In the genomic region with DNA sequence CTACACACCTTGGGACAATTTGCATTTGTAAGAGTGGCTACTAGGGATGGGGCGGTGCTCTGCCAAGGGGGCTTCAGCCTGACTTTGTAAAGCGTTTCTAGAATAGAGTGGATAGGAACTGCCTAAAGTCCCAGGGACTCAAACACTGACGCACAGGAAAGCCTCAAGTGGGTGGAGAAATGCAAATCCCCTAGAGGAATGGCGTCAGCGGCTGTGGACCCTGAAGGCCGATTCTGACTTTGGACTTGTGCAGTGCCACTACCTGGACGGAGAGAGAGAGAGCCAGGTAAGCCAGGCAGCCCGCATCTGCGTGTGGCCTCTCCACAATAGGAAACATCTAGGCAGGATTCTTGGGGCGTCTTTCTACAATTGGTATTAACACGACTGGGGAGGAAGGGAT, we compare ENCODE assay signal across 8 mouse cellular contexts. TPM values are rescaled to one million over a fixed set of nuclear protein-coding genes. Genes with fewer than 3 reads are reported as not detected.
A peak's percentile ranks its signal among the peaks of the same experiment; 100 is the strongest.
DNase-seq lines count a peak whose midpoint lies in the region; ATAC-seq and TF ChIP-seq lines count a peak whose summit lies in the region.

No protein-coding gene starts in this region.

- TF ChIP-seq CTCF in gastrocnemius, adult 2 months (IDR thresholded peaks at IDR 0.05): no peak
- no peak for TF ChIP-seq CTCF in lung, adult 2 months (IDR thresholded peaks at IDR 0.05; ENCODE audit: insufficient read depth, low read length)

- peak overlapping the region; percentile 46 for H3K4me2 ChIP-seq in embryonic facial prominence, embryonic 12.5 days (replicated peaks)
- H3K4me2 ChIP-seq in hindbrain, embryonic 16.5 days (ENCODE audit: low read length): peak overlapping the region; percentile 56
- H3K4me2 ChIP-seq in neural tube, embryonic 14.5 days (ENCODE audit: low read depth, low read length): peak overlapping the region; percentile 38

- no peak overlapping the region for H3K9ac ChIP-seq in embryonic facial prominence, embryonic 12.5 days
- peak overlapping the region; percentile 51 for H3K9ac ChIP-seq in hindbrain, embryonic 16.5 days (ENCODE audit: low read depth, low read length)
- H3K9ac ChIP-seq in neural tube, embryonic 14.5 days (replicated peaks; ENCODE audit: low read depth, low read length): no peak overlapping the region; the same call in 1 of the 2 replicates

- no peaks in the 10 kb centered on the region for H3K36me3 ChIP-seq in embryonic facial prominence, embryonic 12.5 days
- H3K36me3 ChIP-seq in hindbrain, embryonic 16.5 days (ENCODE audit: control insufficient read depth, insufficient read depth, low read length): no peaks in the 10 kb centered on the region
- H3K36me3 ChIP-seq in neural tube, embryonic 14.5 days (ENCODE audit: control insufficient read depth, insufficient read depth, low read length): no peaks in the 10 kb centered on the region

- intact Hi-C loops in gastrocnemius, adult 2 months (cut with DNase I): no loop called here

- H3K4me1 ChIP-seq in embryonic facial prominence, embryonic 12.5 days: 0 out of 2 replicates have a peak, but pooled peaks cover 6% of the 10 kb centered on the region
- H3K4me1 ChIP-seq in hindbrain, embryonic 16.5 days (ENCODE audit: control insufficient read depth, insufficient read depth, low read depth, low read length): peaks cover 2% of the 10 kb centered on the region; the same call in 1 of the 2 replicates
- no peaks in the 10 kb centered on the region for H3K4me1 ChIP-seq in lung, adult 2 months (ENCODE audit: control insufficient read depth, insufficient read depth, low read length)
- H3K4me1 ChIP-seq in neural tube, embryonic 14.5 days (ENCODE audit: control insufficient read depth, insufficient read depth, low read length): no peaks in the 10 kb centered on the region

- H3K9me3 ChIP-seq in embryonic facial prominence, embryonic 12.5 days: no peaks in the 10 kb centered on the region
- H3K9me3 ChIP-seq in hindbrain, embryonic 16.5 days (ENCODE audit: control insufficient read depth, low read length): no peaks in the 10 kb centered on the region
- H3K9me3 ChIP-seq in neural tube, embryonic 14.5 days (ENCODE audit: control insufficient read depth, low read length): no peaks in the 10 kb centered on the region

- TF ChIP-seq POLR2A in lung, adult 2 months (IDR thresholded peaks at IDR 0.05; ENCODE audit: borderline replicate concordance, extremely low read depth, low read depth, low read length): no peak

- DNase-seq in gastrocnemius, adult 2 months: no peak
- no peak for DNase-seq in gastrocnemius, adult 18-20 months (ENCODE audit: low spot score)
- DNase-seq in lung, adult 2 months: no peak
- DNase-seq in layer of hippocampus, adult 18-20 months (ENCODE audit: low spot score in 2 of 2): no peak
- no peak for DNase-seq in urinary bladder, postnatal 25 days (ENCODE audit: low spot score)

- no peak overlapping the region for H3K27ac ChIP-seq in gastrocnemius, adult 2 months
- H3K27ac ChIP-seq in embryonic facial prominence, embryonic 12.5 days: no peak overlapping the region
- H3K27ac ChIP-seq in hindbrain, embryonic 16.5 days (ENCODE audit: low read depth, low read length): no peak overlapping the region
- no peak overlapping the region for H3K27ac ChIP-seq in neural tube, embryonic 14.5 days (ENCODE audit: low read depth, low read length)

- WGBS in embryonic facial prominence, embryonic 12.5 days: 5% methylated on average over 11 of the region's 11 CpGs
- 5% methylated on average over 11 of the region's 11 CpGs for WGBS in hindbrain, embryonic 16.5 days
- WGBS in lung, adult 2 months: 6% methylated on average over 11 of the region's 11 CpGs
- 8% methylated on average over 11 of the region's 11 CpGs for WGBS in neural tube, embryonic 14.5 days

- no peak for ATAC-seq in embryonic facial prominence, embryonic 12.5 days (ENCODE audit: insufficient number of reproducible peaks, insufficient read depth, low FRiP score, low TSS enrichment)
- no peak for ATAC-seq in hindbrain, embryonic 16.5 days
- ATAC-seq in neural tube, embryonic 14.5 days (ENCODE audit: low read depth): no peak

- H3K27me3 ChIP-seq in embryonic facial prominence, embryonic 12.5 days: no peaks in the 10 kb centered on the region
- H3K27me3 ChIP-seq in hindbrain, embryonic 16.5 days (replicated peaks; ENCODE audit: control insufficient read depth, insufficient read depth, low read length): no peaks in the 10 kb centered on the region; the same call in 1 of the 2 replicates
- no peaks in the 10 kb centered on the region for H3K27me3 ChIP-seq in neural tube, embryonic 14.5 days (ENCODE audit: control insufficient read depth, insufficient read depth, low read length)

- H3K4me3 ChIP-seq in gastrocnemius, adult 2 months: peak overlapping the region; percentile 50
- peak overlapping the region; percentile 26 for H3K4me3 ChIP-seq in embryonic facial prominence, embryonic 12.5 days
- H3K4me3 ChIP-seq in hindbrain, embryonic 16.5 days (ENCODE audit: low read length): peak overlapping the region; percentile 28
- peak overlapping the region; percentile 55 for H3K4me3 ChIP-seq in lung, adult 2 months (replicated peaks; ENCODE audit: extremely low read depth, low read depth, low read length)
- H3K4me3 ChIP-seq in neural tube, embryonic 14.5 days (ENCODE audit: low read depth, low read length): peak overlapping the region; percentile 9; the same call in 1 of the 2 replicates

RNA-seq across cellular contexts. Expression of gene Stat4, which starts 21.5 kb away (rescaled TPM):
- total RNA-seq in gastrocnemius, adult 2 months (2021): under 1 TPM in 1 of 2 experiments, not detected in 1; 0.08 TPM
- total RNA-seq in gastrocnemius, adult 18-20 months (2021): under 1 TPM; 0.17 to 0.18 TPM
- polyA plus RNA-seq in embryonic facial prominence, embryonic 12.5 days (2016; fragmentation: Nextera tagmentation; extraction: Ambion mirVana): 1.2 and 1.5 TPM in 2 replicates
- 0.31 and 0.82 TPM in 2 replicates for polyA plus RNA-seq in hindbrain, embryonic 16.5 days (2015; fragmentation: Nextera tagmentation; extraction: Ambion mirVana)
- polyA plus RNA-seq in lung, adult 2 months (2012; rRNA removed): 0.95 and 1.1 TPM in 2 replicates
- polyA plus RNA-seq in neural tube, embryonic 14.5 days (2014; fragmentation: Nextera tagmentation; extraction: Ambion mirVana): 0.24 and 0.28 TPM in 2 replicates
- under 1 TPM; 0.46 to 0.97 TPM for total RNA-seq in layer of hippocampus, adult 18-20 months (2021)
